Mouse (Mus musculus) gastrocnemius, adult 2 months (tissue): ENCODE data around the gene Trmt1. TPM values are rescaled to one million over a fixed set of nuclear protein-coding genes. Genes with fewer than 3 reads are reported as not detected.

ENCODE experiments used
- DNase-seq: peaks from one replicate; pipeline ENCODE4 v3.0.0; 2022
- H3K27ac ChIP-seq: fragments of 200-600 bp; 2 replicates; pipeline ENCODE4 v1.8.1; 2022; ENCODE audit warnings: mild to moderate bottlenecking
- H3K4me3 ChIP-seq: fragments of 200-600 bp; 2 replicates; pipeline ENCODE4 v1.8.1; 2022; ENCODE audit warnings: mild to moderate bottlenecking, moderate library complexity
- CTCF ChIP-seq: fragments of 200-600 bp; IDR thresholded peaks from 2 replicates; pipeline ENCODE4 v1.8.1; 2022; ENCODE audit warnings: antibody characterized with exemption, mild to moderate bottlenecking, moderate library complexity
- intact Hi-C: fragments of 180-260 bp; cut with DNase I; formaldehyde crosslinking; loops from one replicate; pipeline ENCODE4 v1.15.1; 2025
- total RNA-seq, 2 experiments: library from RNA; stranded (reverse); gene quantifications; 2 replicates each; pipeline ENCODE4 v1.2.3; 2021

The Trmt1 gene
- total RNA-seq, 2 experiments from 2014 or later: 45.6 to 57.5 TPM

DNA sequence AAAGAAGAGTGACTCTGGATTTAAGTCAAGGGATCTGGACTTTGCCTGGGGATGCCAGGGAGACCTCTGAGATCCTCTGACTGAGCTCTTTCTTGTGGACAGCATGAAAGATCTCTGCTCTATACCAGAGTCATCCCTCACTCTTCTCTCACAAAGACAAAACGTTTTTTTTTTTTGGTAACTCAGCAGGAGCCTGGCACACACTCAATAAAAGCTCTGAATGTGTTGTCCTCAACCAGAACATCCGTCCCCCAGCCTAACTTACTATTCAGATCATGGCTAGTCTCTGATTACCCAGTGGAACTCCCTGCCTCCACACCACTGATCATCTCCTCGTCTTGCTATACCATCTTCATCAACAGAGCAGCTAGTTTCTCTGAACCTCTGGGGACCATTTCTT, 1.6 kb upstream of the Trmt1 start:
- Histone ChIP-seq H3K4me3 (no peak overlapping the region), H3K27ac (no peak overlapping the region)
- no peak for TF ChIP-seq CTCF
- no peak for DNase-seq
- intact Hi-C loops: no loop called here

DNA sequence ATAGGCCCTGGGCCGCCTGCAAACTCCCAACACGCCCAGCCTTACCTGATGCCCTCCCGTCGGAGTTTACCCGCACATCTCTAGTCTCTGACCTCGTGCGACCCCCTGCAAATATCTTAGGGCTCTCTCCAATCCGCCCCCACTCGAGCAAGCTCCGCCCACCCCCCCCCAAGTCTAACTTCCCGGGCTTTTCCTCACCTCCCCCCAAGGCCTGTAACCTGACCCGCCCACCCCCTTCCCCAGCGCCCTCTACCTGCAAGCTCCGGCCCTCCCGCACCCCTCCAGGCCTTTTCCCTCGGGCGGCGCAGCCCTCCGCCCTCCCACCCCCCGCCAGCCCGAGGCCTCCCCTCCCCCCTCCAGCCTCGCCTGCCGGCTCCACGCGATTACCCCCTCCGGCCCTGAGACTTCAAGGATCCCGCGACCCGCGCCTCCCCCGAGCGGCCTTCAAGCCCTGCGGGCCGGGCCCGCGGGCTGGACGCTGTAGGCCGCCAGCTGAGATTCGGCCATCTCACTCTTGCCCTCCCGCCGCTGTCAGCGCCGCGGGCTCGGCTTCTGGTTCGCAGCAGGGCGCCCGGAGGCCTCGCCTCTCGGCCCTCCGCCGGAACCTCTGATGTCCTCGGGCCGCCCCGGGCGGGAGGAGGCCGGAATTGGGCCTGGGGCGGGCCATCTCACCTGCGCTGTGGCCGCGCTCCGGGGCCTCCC, 1.0 kb downstream of the Trmt1 start:
- Histone ChIP-seq H3K4me3 (peak overlapping the region; percentile 92), H3K27ac (peak overlapping the region; percentile 83)
- no peak for TF ChIP-seq CTCF
- intact Hi-C loops: no loop called here
- no peak for DNase-seq

DNA sequence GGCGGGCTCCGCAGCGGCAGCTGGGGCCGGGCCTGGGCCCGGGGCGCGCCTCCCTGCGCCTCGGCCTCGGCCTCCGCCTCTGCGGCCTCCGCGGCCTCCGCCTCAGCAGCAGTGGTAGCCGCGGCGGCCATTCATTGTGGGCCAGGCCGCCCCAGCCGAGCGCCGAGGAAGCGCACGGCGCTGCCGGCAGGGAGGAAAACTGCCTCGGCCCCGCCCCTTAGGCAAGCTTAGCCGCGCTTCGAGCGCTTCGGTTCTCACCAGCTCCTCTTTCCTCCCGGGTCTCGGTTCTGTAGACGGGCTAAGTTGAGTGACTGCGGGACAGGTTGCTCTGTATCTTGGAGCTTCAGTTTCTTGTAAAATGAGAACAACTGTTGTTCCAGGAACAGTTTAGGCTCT, 1.6 kb downstream of the Trmt1 start, which contains the start of gene Nacc1:
Nacc1 (minus strand) TSS at position 158 of the 396 bp plus-strand sequence.
- DNase-seq: peak; percentile 94
- TF ChIP-seq CTCF: peak; percentile 35
- Histone ChIP-seq H3K27ac (peak within 1 kb of the TSS; percentile 83), H3K4me3 (peak within 1 kb of the TSS; percentile 92)
- intact Hi-C loops: no loop called here

DNA sequence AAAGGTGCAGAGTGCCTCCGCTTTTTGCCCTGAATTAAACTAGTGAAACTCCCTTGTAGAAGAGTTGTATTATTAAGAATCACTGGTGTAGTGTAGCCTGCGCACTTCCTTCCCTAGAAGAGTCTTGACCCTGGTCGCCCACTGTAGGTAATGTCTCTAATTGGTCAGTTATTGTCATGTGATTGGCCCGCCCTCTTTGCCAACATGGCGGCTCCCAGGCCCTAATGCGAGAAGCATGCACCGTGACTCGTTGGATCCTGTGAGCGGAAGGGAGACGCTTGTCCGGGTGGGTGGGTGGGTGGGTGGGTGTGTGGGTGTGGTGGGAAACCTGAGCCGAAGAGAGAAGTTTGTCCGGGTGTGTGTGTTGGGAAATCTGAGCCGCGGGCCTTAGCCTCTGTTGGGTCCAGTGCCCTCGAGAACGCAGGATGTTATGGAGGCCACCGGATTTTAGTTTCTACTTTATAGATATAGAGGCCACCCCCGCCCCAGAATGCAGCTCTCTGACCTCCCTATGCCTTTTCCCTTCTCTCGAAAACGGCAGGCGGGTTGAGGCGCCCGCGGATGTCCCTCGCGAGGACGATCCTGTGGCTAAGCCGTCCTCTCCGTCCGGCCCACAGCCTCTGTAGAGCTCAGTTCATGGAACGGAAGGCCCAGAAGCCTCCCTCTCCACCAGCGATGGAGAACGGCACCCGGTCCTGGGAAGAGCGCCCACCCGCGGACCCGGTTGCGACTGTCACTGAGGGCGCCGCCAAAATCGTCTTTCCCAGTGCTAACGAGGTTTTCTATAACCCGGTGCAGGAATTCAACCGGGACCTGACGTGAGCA, 3.2 kb downstream of the Trmt1 start:
- intact Hi-C loops: no loop called here
- H3K27ac ChIP-seq: peak overlapping the region; percentile 83

DNA sequence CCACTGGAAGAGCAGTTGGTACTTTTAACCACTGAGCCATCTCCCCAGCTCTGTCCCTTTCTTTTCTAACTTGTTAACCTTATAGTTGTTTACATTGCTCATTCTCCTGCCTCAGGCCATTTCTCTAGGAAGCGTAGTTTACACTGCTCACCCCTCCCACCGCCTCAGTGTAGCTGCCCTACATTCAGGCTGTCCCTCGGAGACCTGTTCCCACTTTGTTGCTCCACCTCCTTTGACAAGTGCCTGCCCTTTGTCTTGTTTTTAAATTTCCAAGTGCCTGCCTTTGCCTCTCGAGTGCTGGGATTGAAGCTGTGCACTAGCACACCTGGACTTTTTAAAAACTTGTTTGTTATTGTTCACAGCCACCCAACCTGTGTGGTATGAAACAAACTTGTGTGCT, 7.2 kb downstream of the Trmt1 start:
- Histone ChIP-seq H3K27ac (no peak overlapping the region), H3K4me3 (no peak overlapping the region)
- no peak for DNase-seq
- intact Hi-C loops: no loop called here
- no peak for TF ChIP-seq CTCF

More for the DNA sequence above, 3.2 kb downstream of the Trmt1 start:
- peak overlapping the region; percentile 92 for H3K4me3 ChIP-seq
- peak; percentile 90 for DNase-seq
- no peak for TF ChIP-seq CTCF

DNA sequence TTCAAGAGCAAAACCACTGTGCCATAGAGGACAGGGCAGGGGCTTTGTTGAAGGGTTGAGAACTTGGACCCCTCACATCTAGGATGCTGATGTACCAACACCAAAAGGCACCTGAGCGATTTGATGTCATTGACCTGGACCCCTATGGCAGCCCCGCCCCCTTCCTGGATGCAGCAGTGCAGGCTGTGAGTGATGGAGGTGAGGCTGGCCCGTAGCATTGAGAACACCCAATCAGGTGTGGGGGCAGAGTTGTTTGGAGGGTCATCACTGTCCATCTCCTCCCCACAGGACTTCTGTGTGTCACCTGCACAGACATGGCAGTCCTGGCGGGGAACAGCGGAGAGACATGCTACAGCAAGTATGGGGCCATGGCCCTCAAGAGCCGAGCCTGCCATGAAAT, 9.0 kb downstream of the Trmt1 start:
- intact Hi-C loops: no loop called here
- no peak for DNase-seq
- H3K4me3 ChIP-seq: no peak overlapping the region
- no peak for TF ChIP-seq CTCF
- H3K27ac ChIP-seq: no peak overlapping the region

DNA sequence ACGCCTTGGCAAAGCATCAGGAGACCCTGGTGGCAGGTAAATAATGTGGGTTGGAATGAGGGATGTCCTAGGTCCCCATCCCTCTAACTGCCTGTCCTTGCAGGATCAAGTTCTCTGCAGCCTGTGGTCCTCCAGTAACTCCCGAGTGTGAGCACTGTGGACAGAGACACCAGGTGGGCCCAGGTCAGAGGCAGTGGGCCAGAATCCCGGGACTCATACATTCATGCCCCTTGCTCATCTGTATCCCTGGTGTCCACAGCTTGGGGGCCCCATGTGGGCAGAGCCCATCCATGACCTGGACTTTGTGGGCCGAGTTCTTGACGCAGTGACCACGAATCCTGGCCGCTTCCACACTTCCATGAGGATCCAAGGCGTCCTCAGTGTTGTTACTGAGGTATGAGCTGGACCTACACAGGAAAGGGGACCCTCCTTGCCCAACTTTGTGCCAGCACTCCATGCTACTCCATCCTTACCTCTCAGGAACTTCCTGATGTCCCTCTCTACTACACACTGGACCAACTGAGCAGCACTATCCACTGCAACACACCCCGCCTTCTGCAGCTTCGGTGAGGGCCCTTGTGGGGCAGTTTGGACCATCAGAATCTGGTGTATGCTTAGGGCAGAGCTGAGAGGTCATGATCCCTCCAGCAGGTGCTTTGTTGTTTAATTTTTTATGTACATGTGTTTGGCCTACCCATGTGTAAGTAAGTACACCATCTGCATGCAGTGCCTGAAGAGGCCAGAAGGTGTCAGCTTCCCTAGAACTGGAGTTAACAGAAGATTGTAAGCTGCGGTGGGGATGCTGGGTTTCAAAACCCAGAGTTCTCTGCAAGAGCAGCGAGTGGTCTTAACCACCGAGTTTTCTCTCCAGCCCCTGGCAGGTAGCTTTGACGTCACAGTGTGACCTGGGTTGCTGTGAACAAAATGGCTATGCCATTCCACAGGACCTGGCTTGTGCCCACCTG, 11.3 kb downstream of the Trmt1 start:
- peak; percentile 69 for TF ChIP-seq CTCF
- intact Hi-C loops: loop anchor here (2.0 kb wide), 1 partner anchor 115 kb away; no protein-coding TSS in a partner anchor
- Histone ChIP-seq H3K27ac (0 out of 2 replicates have a peak overlapping the region, but pooled peaks have one; percentile 87), H3K4me3 (no peak overlapping the region)
- peak; percentile 64 for DNase-seq

DNA sequence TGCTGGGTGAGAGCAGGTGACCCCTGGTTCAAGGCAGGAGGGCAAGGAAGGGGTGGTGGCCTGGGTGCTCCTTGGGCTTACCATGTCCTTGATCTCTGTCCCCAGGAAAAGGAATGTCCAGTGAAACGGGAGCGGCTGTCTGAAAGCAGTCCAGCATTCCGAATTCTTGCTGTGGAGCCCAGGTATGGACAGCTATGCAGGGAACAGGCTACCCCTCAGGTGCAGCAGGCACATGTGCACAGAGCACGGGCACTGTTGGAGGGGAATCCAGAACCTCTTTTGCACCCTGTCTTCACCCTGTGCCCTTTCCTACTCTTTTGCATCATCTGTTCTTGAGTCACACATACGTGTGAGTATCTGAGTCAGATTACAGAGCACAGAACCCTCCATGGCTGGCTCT, 12.2 kb downstream of the Trmt1 start:
- no peak for TF ChIP-seq CTCF
- DNase-seq: peak; percentile 19
- intact Hi-C loops: loop anchor here (2.0 kb wide), 1 partner anchor 115 kb away; no protein-coding TSS in a partner anchor
- H3K27ac ChIP-seq: peak overlapping the region; percentile 87
- H3K4me3 ChIP-seq: no peak overlapping the region

DNA sequence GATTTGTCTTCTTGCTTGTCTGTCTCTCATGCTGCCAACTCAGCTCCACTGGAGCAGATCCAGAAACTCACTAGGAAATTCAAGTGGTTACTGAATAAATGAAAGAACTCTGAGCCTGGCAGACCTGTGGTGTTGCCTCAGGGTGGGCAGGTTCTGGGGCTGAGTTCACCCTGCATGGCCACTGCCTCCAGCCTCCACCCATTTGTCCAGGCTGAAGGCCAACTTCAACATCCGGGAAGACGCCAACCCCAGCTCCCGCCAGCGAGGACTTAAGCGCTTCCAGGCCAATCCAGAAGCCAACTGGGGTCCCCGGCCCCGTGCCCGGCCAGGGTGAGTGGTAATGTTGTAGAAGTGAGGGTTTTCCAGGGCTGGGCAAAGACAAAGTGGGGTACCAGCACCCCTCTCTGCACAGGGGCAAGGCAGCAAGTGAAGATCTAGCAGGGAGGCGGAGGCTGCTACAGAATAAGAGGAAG, 12.9 kb downstream of the Trmt1 start:
- Histone ChIP-seq H3K27ac (peak overlapping the region; percentile 87), H3K4me3 (peak overlapping the region; percentile 57)
- intact Hi-C loops: loop anchor here (2.0 kb wide), 1 partner anchor 114 kb away; no protein-coding TSS in a partner anchor
- no peak for TF ChIP-seq CTCF
- DNase-seq: peak; percentile 75

DNA sequence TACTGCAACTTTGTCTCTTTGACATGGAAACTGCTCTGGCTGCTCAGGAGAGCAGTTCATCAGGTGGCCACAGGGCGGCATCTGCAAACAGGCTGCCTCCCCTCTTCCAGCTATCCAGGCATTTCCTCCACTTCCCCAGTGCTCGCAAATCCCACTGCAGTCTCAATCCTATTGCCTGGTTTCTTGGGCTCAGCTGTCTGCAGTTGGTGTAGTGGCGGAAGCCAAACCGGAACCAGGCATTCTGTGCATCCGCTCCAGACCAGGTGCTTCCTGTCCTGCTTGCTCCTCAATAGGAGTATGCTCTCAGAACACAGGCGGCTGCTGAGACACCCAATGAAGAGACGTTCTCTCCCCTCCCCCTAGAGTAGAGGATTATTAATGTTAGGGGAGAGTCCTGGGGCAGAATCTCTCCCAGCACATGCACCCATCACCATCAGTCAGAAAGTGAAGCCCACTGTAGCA, 13.8 kb downstream of the Trmt1 start:
- intact Hi-C loops: loop anchor here (2.0 to 5.0 kb wide), 2 partner anchors 37 to 113 kb away; no protein-coding TSS in a partner anchor
- peak; percentile 75 for TF ChIP-seq CTCF
- DNase-seq: peak; percentile 69
- Histone ChIP-seq H3K4me3 (peak overlapping the region; percentile 57), H3K27ac (peak overlapping the region; percentile 87)

DNA sequence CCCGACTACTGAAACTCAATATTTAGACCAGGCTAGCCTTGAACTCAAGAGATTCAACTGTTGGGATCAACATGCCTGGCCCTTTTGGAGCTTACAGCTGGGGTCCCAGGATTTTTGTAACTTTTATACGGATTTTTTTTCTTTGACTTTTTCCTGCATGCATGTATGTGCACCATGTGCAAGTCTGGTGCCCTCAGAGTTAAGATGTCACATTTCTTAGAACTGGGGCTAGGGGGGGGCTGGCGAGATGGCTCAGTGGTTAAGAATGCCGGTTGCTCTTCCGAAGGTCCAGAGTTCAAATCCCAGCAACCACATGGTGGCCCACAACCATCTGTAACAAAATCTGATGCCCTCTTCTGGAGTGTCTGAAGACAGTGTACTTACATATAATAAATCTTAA, 14.4 kb downstream of the Trmt1 start:
- no peak for TF ChIP-seq CTCF
- peak overlapping the region; percentile 87 for H3K27ac ChIP-seq
- H3K4me3 ChIP-seq: no peak overlapping the region; the same call in 1 of the 2 replicates
- intact Hi-C loops: loop anchor here (5.0 kb wide), 1 partner anchor 37 kb away; no protein-coding TSS in a partner anchor
- DNase-seq: no peak
